Mouse (Mus musculus) limb, embryonic 11.5 days (tissue): ENCODE results near the gene Rgs17. TPM values are rescaled to one million over a fixed set of nuclear protein-coding genes. Genes with fewer than 3 reads are reported as not detected.
"Not testable (repeated sequence)": the region's sequence is repeated elsewhere in the genome, so short reads cannot be mapped to it uniquely, and the experiment has no call there.

Source experiments
- ATAC-seq: fragments of 200-750 bp; cut with Nextera tagmentation; 2 replicates; pipeline ENCODE4 v1.8.0; 2017; ENCODE audit warnings: low read depth; ENCODE audit not compliant: insufficient number of reproducible peaks, low FRiP score, low TSS enrichment
- DNase-seq: peaks from one replicate; pipeline ENCODE4 v3.0.0-alpha.2; 2015; ENCODE audit warnings: low spot score
- H3K27ac ChIP-seq: fragments of 300-500 bp; sonication (generic); replicated peaks from 2 replicates; pipeline ENCODE4 v1.5.1; 2014; ENCODE audit warnings: low read depth, mild to moderate bottlenecking, low read length
- H3K27me3 ChIP-seq: fragments of 300-500 bp; sonication (generic); 2 replicates; pipeline ENCODE4 v1.6.1; 2014; ENCODE audit warnings: mild to moderate bottlenecking, low read length, mixed read lengths; ENCODE audit not compliant: control insufficient read depth, insufficient read depth
- H3K36me3 ChIP-seq: fragments of 300-500 bp; sonication (generic); 2 replicates; pipeline ENCODE4 v1.6.1; 2014; ENCODE audit warnings: mild to moderate bottlenecking, low read length, moderate library complexity, mixed read lengths; ENCODE audit not compliant: control insufficient read depth, insufficient read depth
- H3K4me1 ChIP-seq: fragments of 300-500 bp; sonication (generic); 2 replicates; pipeline ENCODE4 v1.6.1; 2014; ENCODE audit warnings: low read length, mixed read lengths; ENCODE audit not compliant: control insufficient read depth, insufficient read depth
- H3K4me2 ChIP-seq: fragments of 300-500 bp; sonication (generic); 2 replicates; pipeline ENCODE4 v1.6.1; 2014; ENCODE audit warnings: low read depth, mild to moderate bottlenecking, moderate library complexity; ENCODE audit not compliant: severe bottlenecking
- H3K4me3 ChIP-seq: fragments of 300-500 bp; sonication (generic); 2 replicates; pipeline ENCODE4 v1.5.1; 2014; ENCODE audit warnings: low read depth, low read length
- H3K9ac ChIP-seq: fragments of 300-500 bp; sonication (generic); 2 replicates; pipeline ENCODE4 v1.6.1; 2014; ENCODE audit warnings: mild to moderate bottlenecking, low read length
- H3K9me3 ChIP-seq: fragments of 300-500 bp; sonication (generic); 2 replicates; pipeline ENCODE4 v1.6.1; 2016; ENCODE audit warnings: low read length; ENCODE audit not compliant: control insufficient read depth
- WGBS: fragments of 180-500 bp; shearing (Covaris S2); extraction: QIAGEN DNeasy Blood & Tissue Kit; methylation state at CpG from one replicate; pipeline ENCODE4 v1.1.7; 2014; 5-methylcytosine and 5-hydroxymethylcytosine counted together
- polyA plus RNA-seq: library from polyadenylated mRNA; unstranded; fragments of >200 nt; fragmentation: Nextera tagmentation; extraction: Ambion mirVana; gene quantifications from 2 replicates; pipeline ENCODE4 v1.2.1, GENCODE M21; 2014

The Rgs17 gene
- 0.33 and 0.55 TPM in 2 replicates for polyA plus RNA-seq

- Histone ChIP-seq H3K4me1 (0 out of 2 replicates have a peak, but pooled peaks cover 7% of the 10 kb centered on the region), H3K4me2 (peak within 1 kb of the TSS; percentile 91), H3K9ac (peak within 1 kb of the TSS; percentile 45; the same call in 1 of the 2 replicates), H3K27me3 (peaks cover 6% of the 10 kb centered on the region; the same call in 1 of the 2 replicates), H3K27ac (no peak within 1 kb of the TSS), H3K9me3 (no peaks in the 10 kb centered on the region), H3K4me3 (peak within 1 kb of the TSS; percentile 43), H3K36me3 (no peaks in the 10 kb centered on the region)
- WGBS: under 1% methylated on average over 23 of the region's 35 CpGs
- DNase-seq: peak; percentile 77
- ATAC-seq: peak; percentile 89
Measured at GRCm38 (mm10) chr10:5922294-5922828, at the start of gene Rgs17. Gene Rgs17, minus strand, starts transcription at chr10:5922400.

- Histone ChIP-seq H3K4me3 (no peak overlapping the region), H3K27me3 (no peaks in the 10 kb centered on the region), H3K9ac (no peak overlapping the region), H3K4me1 (no peaks in the 10 kb centered on the region), H3K4me2 (no peak overlapping the region), H3K36me3 (no peaks in the 10 kb centered on the region), H3K9me3 (no peaks in the 10 kb centered on the region), H3K27ac (no peak overlapping the region)
- no peak for ATAC-seq
- DNase-seq: no peak
- WGBS: 86% methylated on average over 2 of the region's 2 CpGs
Measured at GRCm38 (mm10) chr10:5967655-5968054, 45.5 kb upstream of the Rgs17 start.

- not testable (repeated sequence) for H3K9me3 ChIP-seq, H3K4me1 ChIP-seq, H3K36me3 ChIP-seq, H3K4me3 ChIP-seq, ATAC-seq, H3K27ac ChIP-seq, H3K27me3 ChIP-seq, DNase-seq, H3K9ac ChIP-seq, H3K4me2 ChIP-seq
Measured at GRCm38 (mm10) chr10:5953787-5954186, 31.6 kb upstream of the Rgs17 start.

- no peak overlapping the region for H3K9ac ChIP-seq
Measured at GRCm38 (mm10) chr10:5924261-5924660, 2.1 kb upstream of the Rgs17 start.

GRCm38 (mm10) chr10:5923096-5923495 is 896 bp upstream of the Rgs17 start:
- no peak overlapping the region for H3K27ac ChIP-seq
- H3K27me3 ChIP-seq: peaks cover 6% of the 10 kb centered on the region; the same call in 1 of the 2 replicates
- no peak overlapping the region for H3K4me3 ChIP-seq
- WGBS: 12% methylated on average over 9 of the region's 9 CpGs
- ATAC-seq: no peak
- 0 out of 2 replicates have a peak, but pooled peaks cover 7% of the 10 kb centered on the region for H3K4me1 ChIP-seq
- H3K9ac ChIP-seq: no peak overlapping the region
- no peaks in the 10 kb centered on the region for H3K9me3 ChIP-seq
- no peak for DNase-seq
- H3K4me2 ChIP-seq: no peak overlapping the region
- no peaks in the 10 kb centered on the region for H3K36me3 ChIP-seq

More at GRCm38 (mm10) chr10:5924261-5924660, 2.1 kb upstream of the Rgs17 start:
- Histone ChIP-seq H3K4me3 (no peak overlapping the region), H3K4me1 (0 out of 2 replicates have a peak, but pooled peaks cover 7% of the 10 kb centered on the region), H3K9me3 (no peaks in the 10 kb centered on the region), H3K27me3 (peaks cover 6% of the 10 kb centered on the region; the same call in 1 of the 2 replicates), H3K36me3 (no peaks in the 10 kb centered on the region), H3K4me2 (no peak overlapping the region), H3K27ac (no peak overlapping the region)
- no peak for DNase-seq
- WGBS: 64% methylated on average over 5 of the region's 5 CpGs
- no peak for ATAC-seq

GRCm38 (mm10) chr10:5921771-5922170 is 429 bp downstream of the Rgs17 start:
- 0 out of 2 replicates have a peak, but pooled peaks cover 7% of the 10 kb centered on the region for H3K4me1 ChIP-seq
- peak overlapping the region; percentile 91 for H3K4me2 ChIP-seq
- no peaks in the 10 kb centered on the region for H3K9me3 ChIP-seq
- H3K9ac ChIP-seq: peak overlapping the region; percentile 24; the same call in 1 of the 2 replicates
- 2% methylated on average over 31 of the region's 31 CpGs for WGBS
- H3K27me3 ChIP-seq: peaks cover 6% of the 10 kb centered on the region; the same call in 1 of the 2 replicates
- ATAC-seq (no peak), DNase-seq (peak; percentile 38)
- no peak overlapping the region for H3K27ac ChIP-seq
- peak overlapping the region; percentile 43 for H3K4me3 ChIP-seq
- H3K36me3 ChIP-seq: no peaks in the 10 kb centered on the region

GRCm38 (mm10) chr10:5921031-5921551 is 1.1 kb downstream of the Rgs17 start:
- peak overlapping the region; percentile 43 for H3K4me3 ChIP-seq
- WGBS: 2% methylated on average over 12 of the region's 12 CpGs
- H3K9me3 ChIP-seq: no peaks in the 10 kb centered on the region
- ATAC-seq (no peak), DNase-seq (peak; percentile 40)
- peak overlapping the region; percentile 91 for H3K4me2 ChIP-seq
- no peaks in the 10 kb centered on the region for H3K36me3 ChIP-seq
- no peak overlapping the region for H3K9ac ChIP-seq
- no peak overlapping the region for H3K27ac ChIP-seq
- H3K4me1 ChIP-seq: 0 out of 2 replicates have a peak, but pooled peaks cover 7% of the 10 kb centered on the region
- H3K27me3 ChIP-seq: peaks cover 6% of the 10 kb centered on the region; the same call in 1 of the 2 replicates

GRCm38 (mm10) chr10:5904399-5904798 is 17.8 kb downstream of the Rgs17 start:
- no peak overlapping the region for H3K9ac ChIP-seq
- H3K27ac ChIP-seq: no peak overlapping the region
- H3K9me3 ChIP-seq: no peaks in the 10 kb centered on the region
- 88% methylated on average over 2 of the region's 2 CpGs for WGBS
- H3K4me1 ChIP-seq: no peaks in the 10 kb centered on the region
- H3K27me3 ChIP-seq: no peaks in the 10 kb centered on the region
- H3K4me2 ChIP-seq: no peak overlapping the region
- H3K36me3 ChIP-seq: no peaks in the 10 kb centered on the region
- no peak overlapping the region for H3K4me3 ChIP-seq
- DNase-seq (no peak), ATAC-seq (no peak)
